Mouse (Mus musculus) forebrain, embryonic 13.5 days (tissue): ENCODE results near the gene Iqce. TPM values are rescaled to one million over a fixed set of nuclear protein-coding genes. Genes with fewer than 3 reads are reported as not detected.

Experiments
- ATAC-seq: fragments of 200-750 bp; cut with Nextera tagmentation; 2 replicates; pipeline ENCODE4 v1.8.0; 2017
- H3K27ac ChIP-seq: fragments of 300-500 bp; sonication (generic); 2 replicates; pipeline ENCODE4 v1.5.1; 2015; ENCODE audit warnings: inconsistent platforms, mild to moderate bottlenecking, moderate library complexity
- H3K27me3 ChIP-seq: fragments of 300-500 bp; sonication (generic); 2 replicates; pipeline ENCODE4 v1.6.1; 2015; ENCODE audit warnings: mild to moderate bottlenecking, inconsistent platforms
- H3K36me3 ChIP-seq: fragments of 300-500 bp; sonication (generic); 2 replicates; pipeline ENCODE4 v1.6.1; 2015; ENCODE audit warnings: mild to moderate bottlenecking, inconsistent platforms; ENCODE audit not compliant: poor library complexity, severe bottlenecking
- H3K4me1 ChIP-seq: fragments of 300-500 bp; sonication (generic); 2 replicates; pipeline ENCODE4 v1.6.1; 2015; ENCODE audit warnings: inconsistent platforms
- H3K4me2 ChIP-seq: fragments of 300-500 bp; sonication (generic); 2 replicates; pipeline ENCODE4 v1.6.1; 2015; ENCODE audit warnings: inconsistent platforms, mild to moderate bottlenecking, moderate library complexity
- H3K4me3 ChIP-seq: fragments of 300-500 bp; sonication (generic); 2 replicates; pipeline ENCODE4 v1.5.1; 2015; ENCODE audit warnings: mild to moderate bottlenecking, inconsistent platforms
- H3K9ac ChIP-seq: fragments of 300-500 bp; sonication (generic); 2 replicates; pipeline ENCODE4 v1.6.1; 2015; ENCODE audit warnings: mild to moderate bottlenecking, inconsistent platforms
- H3K9me3 ChIP-seq: fragments of 300-500 bp; sonication (generic); replicated peaks from 2 replicates; pipeline ENCODE4 v1.6.1; 2016; ENCODE audit warnings: inconsistent platforms
- WGBS: fragments of 180-500 bp; shearing (Covaris S2); methylation state at CpG from one replicate; pipeline ENCODE4 v1.1.7; 2015; 5-methylcytosine and 5-hydroxymethylcytosine counted together
- polyA plus RNA-seq: library from polyadenylated mRNA; unstranded; fragments of >200 nt; fragmentation: Nextera tagmentation; extraction: Ambion mirVana; gene quantifications from 2 replicates; pipeline ENCODE4 v1.2.1, GENCODE M21; 2015

Iqce gene
- polyA plus RNA-seq, 1 experiment from 2014 or later = 20.1 TPM

- peaks cover 90% of the 10 kb centered on the region for H3K4me1 ChIP-seq
- H3K27me3 ChIP-seq = no peaks in the 10 kb centered on the region
- WGBS = 72% methylated on average over 3 of the region's 3 CpGs
- H3K4me2 ChIP-seq = peak overlapping the region; percentile 6; the same call in 1 of the 2 replicates
- peaks cover 90% of the 10 kb centered on the region for H3K36me3 ChIP-seq
- 0 out of 2 replicates have a peak overlapping the region, but pooled peaks have one; percentile 10 for H3K27ac ChIP-seq
- H3K9me3 ChIP-seq = no peaks in the 10 kb centered on the region
- no peak overlapping the region for H3K9ac ChIP-seq
- no peak for ATAC-seq
- H3K4me3 ChIP-seq = no peak overlapping the region
Observed at GRCm38 (mm10) chr5:140642076-140642475, 60.1 kb downstream of the Iqce start.

- H3K36me3 ChIP-seq = peaks cover 92% of the 10 kb centered on the region
- peak; percentile 25; the same call in 1 of the 2 replicates for ATAC-seq
- no peaks in the 10 kb centered on the region for H3K9me3 ChIP-seq
- H3K27me3 ChIP-seq = no peaks in the 10 kb centered on the region
- H3K9ac ChIP-seq = no peak overlapping the region
- WGBS = 77% methylated on average over 10 of the region's 10 CpGs
- H3K4me2 ChIP-seq = no peak overlapping the region
- peaks cover 87% of the 10 kb centered on the region for H3K4me1 ChIP-seq
- 0 out of 2 replicates have a peak overlapping the region, but pooled peaks have one; percentile 12 for H3K27ac ChIP-seq
- H3K4me3 ChIP-seq = no peak overlapping the region
Observed at GRCm38 (mm10) chr5:140641254-140641928, 60.8 kb downstream of the Iqce start.

- Histone ChIP-seq H3K27ac (0 out of 2 replicates have a peak overlapping the region, but pooled peaks have one; percentile 3), H3K9ac (no peak overlapping the region), H3K4me3 (no peak overlapping the region), H3K4me1 (peaks cover 84% of the 10 kb centered on the region), H3K36me3 (peaks cover 95% of the 10 kb centered on the region), H3K27me3 (no peaks in the 10 kb centered on the region), H3K4me2 (no peak overlapping the region), H3K9me3 (no peaks in the 10 kb centered on the region)
- no peak for ATAC-seq
- 87% methylated on average over 2 of the region's 2 CpGs for WGBS
Observed at GRCm38 (mm10) chr5:140640812-140641211, 61.4 kb downstream of the Iqce start.

- no peaks in the 10 kb centered on the region for H3K9me3 ChIP-seq
- H3K27ac ChIP-seq = 0 out of 2 replicates have a peak overlapping the region, but pooled peaks have one; percentile 19
- peaks cover 77% of the 10 kb centered on the region for H3K4me1 ChIP-seq
- H3K36me3 ChIP-seq = peaks cover 95% of the 10 kb centered on the region
- ATAC-seq = no peak
- 94% methylated on average over 14 of the region's 14 CpGs for WGBS
- no peaks in the 10 kb centered on the region for H3K27me3 ChIP-seq
- no peak overlapping the region for H3K4me3 ChIP-seq
- H3K4me2 ChIP-seq = no peak overlapping the region
- H3K9ac ChIP-seq = no peak overlapping the region
Observed at GRCm38 (mm10) chr5:140639871-140640270, 62.3 kb downstream of the Iqce start.

GRCm38 (mm10) chr5:140639312-140639711, 62.9 kb downstream of the Iqce start:
- WGBS = 94% methylated on average over 4 of the region's 4 CpGs
- H3K4me3 ChIP-seq = no peak overlapping the region
- H3K4me2 ChIP-seq = no peak overlapping the region
- no peak for ATAC-seq
- H3K4me1 ChIP-seq = peaks cover 72% of the 10 kb centered on the region
- no peaks in the 10 kb centered on the region for H3K9me3 ChIP-seq
- 0 out of 2 replicates have a peak overlapping the region, but pooled peaks have one; percentile 19 for H3K27ac ChIP-seq
- no peaks in the 10 kb centered on the region for H3K27me3 ChIP-seq
- H3K9ac ChIP-seq = no peak overlapping the region
- peaks cover 95% of the 10 kb centered on the region for H3K36me3 ChIP-seq

GRCm38 (mm10) chr5:140638484-140638883, 63.7 kb downstream of the Iqce start:
- no peaks in the 10 kb centered on the region for H3K9me3 ChIP-seq
- no peak overlapping the region for H3K27ac ChIP-seq
- H3K4me2 ChIP-seq = no peak overlapping the region
- no peak overlapping the region for H3K9ac ChIP-seq
- peaks cover 95% of the 10 kb centered on the region for H3K36me3 ChIP-seq
- no peak overlapping the region for H3K4me3 ChIP-seq
- WGBS = 90% methylated on average over 6 of the region's 6 CpGs
- no peaks in the 10 kb centered on the region for H3K27me3 ChIP-seq
- H3K4me1 ChIP-seq = peaks cover 64% of the 10 kb centered on the region
- no peak for ATAC-seq

GRCm38 (mm10) chr5:140637989-140638388, 64.2 kb downstream of the Iqce start:
- no peaks in the 10 kb centered on the region for H3K9me3 ChIP-seq

GRCm38 (mm10) chr5:140637058-140637410, 65.1 kb downstream of the Iqce start:
- Histone ChIP-seq H3K36me3 (peaks cover 96% of the 10 kb centered on the region), H3K4me2 (no peak overlapping the region), H3K9ac (no peak overlapping the region), H3K27ac (no peak overlapping the region), H3K27me3 (no peaks in the 10 kb centered on the region), H3K9me3 (no peaks in the 10 kb centered on the region), H3K4me3 (no peak overlapping the region), H3K4me1 (peaks cover 49% of the 10 kb centered on the region)
- ATAC-seq = no peak
- WGBS = 77% methylated on average over 6 of the region's 6 CpGs

More at GRCm38 (mm10) chr5:140637989-140638388, 64.2 kb downstream of the Iqce start:
- Histone ChIP-seq H3K4me3 (no peak overlapping the region), H3K9ac (no peak overlapping the region), H3K27me3 (no peaks in the 10 kb centered on the region), H3K36me3 (peaks cover 95% of the 10 kb centered on the region), H3K27ac (no peak overlapping the region), H3K4me2 (no peak overlapping the region), H3K4me1 (peaks cover 59% of the 10 kb centered on the region)
- 94% methylated on average over 3 of the region's 3 CpGs for WGBS
- no peak for ATAC-seq

- Histone ChIP-seq H3K4me3 (no peak overlapping the region), H3K4me1 (peaks cover 44% of the 10 kb centered on the region), H3K9me3 (no peaks in the 10 kb centered on the region), H3K27me3 (no peaks in the 10 kb centered on the region), H3K9ac (no peak overlapping the region), H3K4me2 (no peak overlapping the region), H3K27ac (no peak overlapping the region), H3K36me3 (peaks cover 96% of the 10 kb centered on the region)
- 91% methylated on average over 7 of the region's 7 CpGs for WGBS
- no peak for ATAC-seq
Observed at GRCm38 (mm10) chr5:140636316-140637057, 65.7 kb downstream of the Iqce start.

- no peak overlapping the region for H3K27ac ChIP-seq
- H3K9ac ChIP-seq = no peak overlapping the region
- H3K4me3 ChIP-seq = no peak overlapping the region
Observed at GRCm38 (mm10) chr5:140634798-140635722, 67.1 kb downstream of the Iqce start.

GRCm38 (mm10) chr5:140633432-140633831, 68.7 kb downstream of the Iqce start:
- no peak overlapping the region for H3K4me2 ChIP-seq
- H3K27ac ChIP-seq = no peak overlapping the region
- H3K36me3 ChIP-seq = peaks cover 99% of the 10 kb centered on the region

More at GRCm38 (mm10) chr5:140634798-140635722, 67.1 kb downstream of the Iqce start:
- ATAC-seq = no peak
- Histone ChIP-seq H3K9me3 (no peaks in the 10 kb centered on the region), H3K36me3 (peaks cover 99% of the 10 kb centered on the region), H3K27me3 (no peaks in the 10 kb centered on the region), H3K4me1 (peaks cover 31% of the 10 kb centered on the region), H3K4me2 (no peak overlapping the region)
- WGBS = 95% methylated on average over 26 of the region's 26 CpGs

More at GRCm38 (mm10) chr5:140633432-140633831, 68.7 kb downstream of the Iqce start:
- ATAC-seq = no peak
- H3K9me3 ChIP-seq = no peaks in the 10 kb centered on the region; the same call in 1 of the 2 replicates
- WGBS = 86% methylated on average over 7 of the region's 7 CpGs
- no peaks in the 10 kb centered on the region for H3K27me3 ChIP-seq
- no peak overlapping the region for H3K9ac ChIP-seq
- H3K4me1 ChIP-seq = peaks cover 21% of the 10 kb centered on the region
- H3K4me3 ChIP-seq = no peak overlapping the region
